Mouse (Mus musculus) bone marrow, adult 2 months (tissue): ENCODE results near the gene Tlnrd1. TPM values are rescaled to one million over a fixed set of nuclear protein-coding genes. Genes with fewer than 3 reads are reported as not detected.

Source experiments
- H3K27ac ChIP-seq: fragments of 200-500 bp; 2 replicates; pipeline ENCODE4 v1.5.1; 2012; ENCODE audit warnings: low read depth, mild to moderate bottlenecking, control low read depth, inconsistent platforms, low read length; ENCODE audit not compliant: control insufficient read depth, poor library complexity, insufficient read depth
- H3K4me1 ChIP-seq: fragments of 200-500 bp; 2 replicates; pipeline ENCODE4 v1.6.1; 2011; ENCODE audit warnings: low read length; ENCODE audit not compliant: control insufficient read depth, insufficient read depth
- H3K4me3 ChIP-seq: fragments of 200-500 bp; replicated peaks from 2 replicates; pipeline ENCODE3; 2011; ENCODE audit warnings: mild to moderate bottlenecking, low read depth, low read length, control low read depth; ENCODE audit not compliant: control insufficient read depth
- CTCF ChIP-seq: fragments of 200-500 bp; IDR thresholded peaks from 2 replicates; pipeline ENCODE4 v1.5.1; 2011; ENCODE audit warnings: low read length, control low read depth; ENCODE audit not compliant: control insufficient read depth, insufficient read depth
- POLR2A ChIP-seq: fragments of 200-500 bp; IDR thresholded peaks from 2 replicates; pipeline ENCODE4 v1.6.1; 2011; ENCODE audit warnings: low read depth, mild to moderate bottlenecking, control low read depth, low read length, borderline replicate concordance; ENCODE audit not compliant: control insufficient read depth
- WGBS: fragments of 180-500 bp; shearing (Covaris S2); methylation state at CpG from one replicate; pipeline ENCODE4 v1.1.7; 2018; 5-methylcytosine and 5-hydroxymethylcytosine counted together
- polyA plus RNA-seq: library from polyadenylated mRNA; stranded (reverse); fragments of >200 nt; gene quantifications from 2 replicates; pipeline ENCODE4 v1.2.4, GENCODE M21; 2011; ENCODE audit warnings: low replicate concordance; ENCODE audit not compliant: missing spikeins, insufficient read depth, insufficient read length

The Tlnrd1 gene
- polyA plus RNA-seq, 1 experiment, result 10.5 TPM

- Histone ChIP-seq H3K4me1 (no peaks in the 10 kb centered on the region), H3K27ac (no peak overlapping the region), H3K4me3 (no peak overlapping the region)
- TF ChIP-seq POLR2A (no peak), CTCF (no peak)
- WGBS, result 67% methylated on average over 2 of the region's 2 CpGs
These were observed 44.0 kb downstream of the Tlnrd1 start for GRCm38 (mm10) chr7:83840076-83840475.

GRCm38 (mm10) chr7:83838525-83839224, 45.4 kb downstream of the Tlnrd1 start:
- WGBS, result 53% methylated on average over 5 of the region's 5 CpGs

More at GRCm38 (mm10) chr7:83838525-83839224, 45.4 kb downstream of the Tlnrd1 start:
- TF ChIP-seq CTCF (no peak), POLR2A (no peak)
- H3K4me3 ChIP-seq, result no peak overlapping the region
- no peaks in the 10 kb centered on the region; the same call in 1 of the 2 replicates for H3K4me1 ChIP-seq
- H3K27ac ChIP-seq, result no peak overlapping the region

Other genes starting within 250 kb of the Tlnrd1 start
- gene Il16, start 138.6 kb downstream of the Tlnrd1 start, polyA plus RNA-seq, result 19.0 and 43.4 TPM in 2 replicates
- gene Cfap161, start 89.4 kb downstream of the Tlnrd1 start, polyA plus RNA-seq, result not detected in 2 replicates
- gene Mesd, start 161 bp upstream of the Tlnrd1 start, polyA plus RNA-seq, result 17.4 and 32.0 TPM in 2 replicates
- 1.2 TPM in 1 of 2 replicates, not detected in the other for gene Cemip, start 202.2 kb upstream of the Tlnrd1 start, polyA plus RNA-seq